Mouse (Mus musculus) gastrocnemius, postnatal 36 days (tissue): ENCODE measurements at regions not wholly inside any gene's neighbourhood (a gene's known extent, or its start where the extent isn't known, plus 50 kb on each side); places are given as distances from the start of the nearest gene placed in this dataset.

Experiments used
- DNase-seq, 2 experiments: peaks; one replicate each; pipeline ENCODE4 v3.0.0; 2022
- intact Hi-C: fragments of 180-260 bp; cut with DNase I; formaldehyde crosslinking; loops from one replicate; pipeline ENCODE4 v1.15.1; 2025

- DNase-seq, result no peak
- intact Hi-C loops, result no loop called here
Observed at GRCm38 (mm10) chr10:19149196-19149869, 133.9 kb upstream of the Tnfaip3 start.

- DNase-seq, result no peak
- intact Hi-C loops, result no loop called here
Observed at GRCm38 (mm10) chr10:19141481-19141880, 126.0 kb upstream of the Tnfaip3 start.

- no peak for DNase-seq
- intact Hi-C loops, result no loop called here
Observed at GRCm38 (mm10) chr10:19140628-19141027, 125.2 kb upstream of the Tnfaip3 start.

- intact Hi-C loops, result no loop called here
Observed at GRCm38 (mm10) chr10:19139234-19139633, 123.8 kb upstream of the Tnfaip3 start.

GRCm38 (mm10) chr10:19138258-19138657 is 122.8 kb upstream of the Tnfaip3 start:
- no peak for DNase-seq
- intact Hi-C loops, result no loop called here

More at GRCm38 (mm10) chr10:19139234-19139633, 123.8 kb upstream of the Tnfaip3 start:
- DNase-seq, result no peak

- no peak for DNase-seq
- intact Hi-C loops, result no loop called here
Observed at GRCm38 (mm10) chr10:19127581-19128291, 112.3 kb upstream of the Tnfaip3 start.

- intact Hi-C loops, result no loop called here
- no peak for DNase-seq
Observed at GRCm38 (mm10) chr10:19126922-19127321, 111.5 kb upstream of the Tnfaip3 start.

- intact Hi-C loops, result no loop called here
- DNase-seq, result no peak
Observed at GRCm38 (mm10) chr10:19126438-19126837, 111.0 kb upstream of the Tnfaip3 start.

- no peak for DNase-seq
- intact Hi-C loops, result loop anchor here (5.0 kb wide), 1 partner anchor 59 kb away; no protein-coding TSS in a partner anchor
Observed at GRCm38 (mm10) chr10:19123691-19124090, 108.2 kb upstream of the Tnfaip3 start.

- DNase-seq, result peak in 1 of 2 experiments; percentile 8
Observed at GRCm38 (mm10) chr10:19122221-19122620, 106.8 kb upstream of the Tnfaip3 start.

GRCm38 (mm10) chr10:19119281-19120049 is 104.0 kb upstream of the Tnfaip3 start:
- intact Hi-C loops, result loop anchor here (5.0 kb wide), 1 partner anchor 63 kb away; no protein-coding TSS in a partner anchor

More at GRCm38 (mm10) chr10:19122221-19122620, 106.8 kb upstream of the Tnfaip3 start:
- intact Hi-C loops, result loop anchor here (5.0 kb wide), 1 partner anchor 60 kb away; no protein-coding TSS in a partner anchor

GRCm38 (mm10) chr10:19118569-19119280 is 103.3 kb upstream of the Tnfaip3 start:
- intact Hi-C loops, result no loop called here

More at GRCm38 (mm10) chr10:19119281-19120049, 104.0 kb upstream of the Tnfaip3 start:
- no peak for DNase-seq

GRCm38 (mm10) chr10:19117071-19117605 is 101.7 kb upstream of the Tnfaip3 start:
- no peak for DNase-seq
- intact Hi-C loops, result no loop called here

More at GRCm38 (mm10) chr10:19118569-19119280, 103.3 kb upstream of the Tnfaip3 start:
- no peak for DNase-seq

GRCm38 (mm10) chr10:19112459-19112858 is 97.0 kb upstream of the Tnfaip3 start:
- intact Hi-C loops, result no loop called here
- no peak for DNase-seq

GRCm38 (mm10) chr10:19105231-19105681 is 89.8 kb upstream of the Tnfaip3 start:
- intact Hi-C loops, result no loop called here
- DNase-seq, result no peak

GRCm38 (mm10) chr10:19104671-19105203 is 89.3 kb upstream of the Tnfaip3 start:
- no peak for DNase-seq
- intact Hi-C loops, result no loop called here

- intact Hi-C loops, result no loop called here
- no peak for DNase-seq
Observed at GRCm38 (mm10) chr10:19099369-19100285, 84.2 kb upstream of the Tnfaip3 start.

- intact Hi-C loops, result loop anchor here (5.0 kb wide), 1 partner anchor 142 kb away; no protein-coding TSS in a partner anchor
- peak in 1 of 2 experiments; percentile 23 for DNase-seq
Observed at GRCm38 (mm10) chr10:19094297-19094696, 78.8 kb upstream of the Tnfaip3 start.
